Mouse (Mus musculus) cerebellum, adult 9-10 months (tissue): Measurements from ENCODE around the gene Il34.
"Not testable (repeated sequence)": the region's sequence is repeated elsewhere in the genome, so short reads cannot be mapped to it uniquely, and the experiment has no call there.

Source experiments
- DNase-seq: peaks from one replicate; pipeline ENCODE4 v3.0.0; 2022

The Il34 gene

DNA sequence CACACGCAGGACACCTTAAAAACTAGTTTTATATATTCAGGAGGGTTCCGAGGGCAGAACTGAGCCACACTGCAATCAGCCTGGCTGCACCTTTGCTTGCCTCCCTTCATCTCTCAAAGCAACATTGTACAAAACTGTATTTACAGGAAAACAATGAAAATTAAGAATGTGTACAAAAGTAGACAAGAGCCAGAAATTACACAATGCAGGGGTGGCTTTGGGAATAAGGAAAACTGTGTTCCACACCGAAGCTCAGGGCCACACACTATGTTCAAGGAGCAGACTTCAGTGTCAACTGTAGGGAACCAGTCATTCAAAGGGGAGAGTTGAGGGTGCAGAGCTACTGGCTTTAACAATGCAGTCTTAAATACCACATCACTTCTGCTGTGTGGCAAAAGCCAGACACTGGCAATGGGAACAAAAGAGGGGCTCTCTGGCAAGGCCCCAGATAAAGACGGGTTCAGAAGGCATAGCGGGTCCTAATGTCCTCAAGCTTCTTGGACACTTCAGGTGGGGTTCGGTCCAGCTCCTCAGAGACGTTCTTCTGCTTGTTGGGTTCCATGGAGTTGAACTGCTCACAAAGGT, 4.8 kb upstream of the Il34 start:
- no peak for DNase-seq

- DNase-seq = no peak
These were observed 4.1 kb upstream of the Il34 start for GRCm38 (mm10) chr8:110809831-110810230.

DNA sequence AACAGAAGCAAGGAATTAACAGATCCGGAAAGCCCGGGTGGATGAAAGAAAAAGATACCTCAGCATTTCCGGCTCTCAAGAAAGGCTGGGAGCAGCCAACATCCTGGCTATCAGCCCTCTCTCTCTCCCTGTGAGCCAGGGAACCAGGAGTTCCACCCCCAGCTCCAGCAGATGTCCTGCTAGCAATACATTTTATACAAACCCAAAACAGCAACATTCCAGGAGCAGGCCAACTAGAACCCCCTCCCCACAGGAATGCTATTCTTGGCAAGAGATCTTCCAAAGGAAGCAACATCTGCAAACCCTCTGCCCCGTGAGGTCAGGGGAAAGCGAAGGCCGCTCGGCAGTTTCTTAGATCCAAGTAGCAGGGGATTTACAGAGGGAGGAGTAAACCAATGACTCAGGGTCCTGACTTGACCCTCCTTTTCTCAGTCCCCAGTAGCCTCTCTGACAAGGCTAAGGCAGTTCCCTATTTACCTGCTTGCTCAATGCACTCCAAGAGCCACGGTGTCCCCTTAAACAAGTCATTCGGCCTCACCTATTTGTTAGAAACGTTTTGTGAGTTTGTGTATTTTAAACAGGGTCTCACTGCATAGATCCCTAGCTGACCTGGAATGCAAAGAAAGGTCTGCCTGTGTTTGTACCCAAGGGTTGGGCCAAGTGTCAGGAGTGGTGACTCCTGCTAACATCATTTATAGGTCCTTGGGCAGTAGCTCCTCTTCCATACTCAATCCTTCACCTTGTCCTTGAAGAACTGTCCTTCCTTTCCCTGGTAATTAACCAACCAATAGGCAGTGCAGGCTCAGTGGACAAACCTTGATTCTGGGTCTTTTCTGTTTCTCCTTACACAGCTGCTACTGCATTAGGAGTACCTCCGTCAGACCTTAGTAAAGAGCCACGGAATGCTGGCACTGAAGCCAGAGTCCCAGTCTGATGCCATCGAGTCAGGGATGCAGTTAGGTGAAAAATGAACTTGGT, 3.1 kb upstream of the Il34 start:
- DNase-seq = no peak

DNA sequence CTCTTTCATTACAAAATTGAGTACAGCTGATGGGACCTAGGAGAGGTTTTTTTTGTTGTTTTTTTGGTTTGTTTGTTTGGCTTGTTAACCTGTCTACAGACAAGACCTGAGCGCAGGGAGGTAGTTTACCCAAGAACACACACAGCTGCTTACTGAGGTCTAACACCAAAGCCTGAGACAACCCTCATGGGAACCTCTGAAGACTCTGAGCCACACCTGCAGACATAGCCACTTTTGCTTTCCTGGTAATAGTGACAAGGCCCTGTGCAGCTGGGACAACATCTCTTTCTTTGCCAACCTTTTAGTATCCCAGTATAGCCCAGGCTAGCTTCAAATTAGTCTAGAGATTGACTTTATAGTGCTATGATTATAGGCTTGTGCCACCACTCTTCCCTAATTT, 422 bp upstream of the Il34 start:
- no peak for DNase-seq

- DNase-seq = no peak
These were observed 754 bp downstream of the Il34 start for GRCm38 (mm10) chr8:110804825-110805514.

GRCm38 (mm10) chr8:110803856-110804255, 1.9 kb downstream of the Il34 start:
- DNase-seq = no peak

GRCm38 (mm10) chr8:110802988-110803387, 2.7 kb downstream of the Il34 start:
- no peak for DNase-seq

DNA sequence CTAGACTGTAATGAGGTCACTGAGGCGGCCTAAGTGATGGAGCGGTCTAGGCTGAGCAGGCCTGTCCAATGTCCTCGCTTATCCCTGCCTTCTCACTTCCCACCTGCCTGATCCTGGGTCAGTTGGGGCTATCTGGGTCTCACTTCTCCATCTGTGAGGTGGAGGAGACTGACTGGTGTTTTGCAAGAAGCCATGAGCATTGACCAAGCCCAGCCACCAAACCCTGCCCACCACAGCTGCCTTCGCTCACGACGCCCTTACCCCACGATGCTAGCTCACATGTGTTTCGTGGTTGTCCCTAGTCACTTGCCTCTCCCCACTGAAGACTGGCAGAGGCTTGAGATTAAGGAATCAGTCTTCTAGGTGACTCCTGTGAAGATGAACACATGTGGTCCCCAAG, 8.6 kb downstream of the Il34 start:
- DNase-seq = no peak

- no peak for DNase-seq
These were observed 11.3 kb downstream of the Il34 start for GRCm38 (mm10) chr8:110794363-110794965.

GRCm38 (mm10) chr8:110793936-110794335, 11.8 kb downstream of the Il34 start:
- DNase-seq = no peak

DNA sequence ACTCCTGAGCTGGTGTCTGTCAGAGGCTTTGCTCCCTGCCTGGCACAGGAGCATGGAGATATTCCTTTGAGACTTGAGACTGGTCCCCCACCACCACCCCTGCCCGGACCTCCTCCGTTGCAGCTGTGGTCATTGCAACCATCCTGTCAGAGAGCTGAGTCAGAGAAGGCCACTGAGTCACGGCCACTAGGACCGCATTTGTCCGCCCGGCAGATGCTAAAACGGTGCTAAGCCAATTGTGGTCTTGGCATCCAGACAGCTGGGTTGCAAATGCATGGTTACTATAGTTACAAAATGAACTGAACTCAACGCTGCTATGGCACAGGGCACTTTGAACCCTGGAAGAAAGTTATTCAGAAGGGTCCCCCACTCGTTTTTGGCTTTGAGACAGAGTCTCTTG, 12.2 kb downstream of the Il34 start:
- no peak for DNase-seq

DNA sequence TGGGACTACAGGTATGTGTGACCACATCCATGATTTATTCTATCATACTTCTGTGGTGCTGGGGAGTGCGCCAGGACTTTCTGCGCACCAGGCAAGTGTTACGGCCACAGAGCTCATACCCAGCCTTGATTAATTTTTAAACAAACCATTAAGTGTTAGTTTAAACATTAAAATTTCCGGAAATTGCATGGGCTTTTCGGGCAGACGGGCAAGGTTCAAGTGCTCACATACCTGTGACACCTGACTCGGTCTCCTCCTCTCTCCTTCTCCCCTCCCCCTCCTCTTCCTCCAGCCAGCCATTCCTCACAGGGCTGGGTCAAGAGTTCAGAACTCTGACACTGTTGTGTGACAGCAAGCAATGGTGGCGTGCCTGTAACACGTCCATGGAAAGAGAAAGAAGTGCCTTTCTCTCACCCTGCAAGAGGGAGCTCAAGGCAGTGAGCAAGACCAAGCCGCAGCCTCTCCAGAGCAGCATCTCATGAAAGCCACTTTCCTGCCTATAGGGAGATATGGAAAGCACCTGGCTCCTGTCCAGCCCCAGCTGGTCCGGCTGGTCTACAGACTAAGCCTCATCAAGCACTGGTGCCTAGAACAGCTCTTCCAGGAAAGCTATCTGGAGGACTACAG, 13.0 kb downstream of the Il34 start:
- DNase-seq = no peak

DNA sequence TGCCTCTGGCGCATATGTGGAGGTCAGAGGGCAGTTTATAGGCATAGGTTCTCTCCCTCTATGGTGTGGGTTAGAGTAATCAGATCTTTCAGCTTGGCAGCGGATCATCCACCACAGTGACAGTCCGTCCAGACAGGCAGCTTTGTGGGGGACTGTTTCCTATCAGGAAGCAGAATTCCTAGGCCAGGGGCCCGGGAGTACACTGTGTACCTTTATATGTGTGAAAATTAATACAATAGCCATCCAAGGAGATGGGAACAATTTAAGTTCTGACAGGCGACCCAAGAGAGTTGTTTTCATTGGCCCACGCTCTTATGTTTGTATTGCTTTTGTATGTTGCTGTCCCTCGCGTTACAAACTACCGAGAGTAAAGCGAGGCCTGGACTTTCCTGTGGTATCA, 14.6 kb downstream of the Il34 start:
- no peak for DNase-seq

GRCm38 (mm10) chr8:110790270-110790669, 15.5 kb downstream of the Il34 start:
- DNase-seq = no peak

DNA sequence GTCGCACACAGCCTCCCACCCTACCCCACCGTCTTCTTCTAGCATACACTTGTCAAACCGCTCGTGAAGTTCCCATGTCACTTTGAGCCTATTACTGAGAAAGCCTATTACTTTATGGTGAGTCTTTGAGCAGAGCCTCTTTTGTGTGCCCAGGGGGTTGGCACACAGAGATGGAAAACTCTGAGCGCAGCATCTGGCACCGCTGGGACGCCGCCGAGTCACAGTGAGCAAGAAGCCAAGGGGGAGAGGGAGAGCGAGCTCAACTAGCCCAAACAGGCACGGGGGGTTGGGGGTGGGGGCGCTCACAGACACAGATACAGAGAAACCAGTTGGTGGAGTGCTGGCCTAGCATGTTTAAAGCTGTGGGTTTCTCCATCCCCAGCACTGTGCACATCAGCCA, 16.2 kb downstream of the Il34 start:
- no peak for DNase-seq

DNA sequence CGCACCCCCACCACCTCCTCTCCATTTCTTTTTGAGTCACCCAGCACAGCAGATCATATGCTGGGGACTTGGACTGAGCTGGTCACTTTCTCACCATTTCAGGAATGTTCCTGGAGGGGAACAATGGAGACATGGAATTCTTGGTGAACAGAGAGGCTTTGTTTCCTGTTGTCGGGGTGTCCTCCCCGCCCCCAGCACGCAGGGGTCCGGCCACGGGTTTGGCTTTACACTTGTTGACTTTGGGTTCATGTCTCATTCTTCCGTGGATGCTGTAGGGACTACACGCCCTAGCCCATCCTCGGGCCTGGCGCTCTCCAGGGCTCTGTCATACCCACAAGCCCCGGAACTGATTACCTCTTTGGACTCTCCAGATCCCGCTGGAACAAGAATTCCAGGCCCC, 16.7 kb downstream of the Il34 start:
- no peak for DNase-seq

GRCm38 (mm10) chr8:110787411-110787954, 18.2 kb downstream of the Il34 start:
- no peak for DNase-seq

DNA sequence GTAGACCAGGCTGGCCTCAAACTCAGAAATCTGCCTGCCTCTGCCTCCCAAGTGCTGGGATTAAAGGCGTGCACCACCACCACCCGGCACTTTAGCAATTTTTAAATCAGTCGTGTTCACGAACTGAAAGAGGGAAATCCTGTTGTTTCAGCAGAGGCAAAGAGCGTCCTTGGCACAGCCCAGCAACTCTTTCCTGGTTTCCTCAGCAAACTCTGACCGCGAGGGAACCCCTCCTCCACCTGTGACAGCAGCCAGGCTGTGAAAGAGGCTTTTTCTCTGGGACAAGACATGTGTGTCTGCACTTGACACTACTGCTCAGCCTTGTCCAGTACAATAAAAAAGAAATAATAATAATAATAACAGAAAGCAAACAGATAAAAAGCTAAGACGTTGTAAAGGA, 18.8 kb downstream of the Il34 start:
- DNase-seq = no peak

DNA sequence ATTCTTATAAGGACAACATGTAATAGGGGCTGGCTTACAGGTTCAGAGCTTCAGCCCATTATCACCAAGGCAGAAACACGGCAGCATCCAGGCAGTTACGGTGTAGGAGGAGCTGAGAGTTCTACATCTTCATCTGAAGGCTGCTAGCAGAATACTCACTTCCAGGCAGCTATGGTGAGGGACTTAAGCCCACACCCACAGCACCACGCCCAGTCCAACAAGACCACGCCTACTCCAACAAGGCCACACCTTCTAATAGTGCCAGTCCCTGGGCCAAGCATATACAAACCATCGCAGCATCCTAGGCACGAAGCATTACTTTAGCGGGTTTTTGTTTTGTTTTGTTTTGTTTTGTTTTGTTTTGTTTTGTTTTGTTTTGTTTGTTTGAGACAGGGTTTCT, 19.2 kb downstream of the Il34 start:
- DNase-seq = not testable (repeated sequence)

- DNase-seq = no peak
These were observed 20.4 kb downstream of the Il34 start for GRCm38 (mm10) chr8:110785366-110785765.

DNA sequence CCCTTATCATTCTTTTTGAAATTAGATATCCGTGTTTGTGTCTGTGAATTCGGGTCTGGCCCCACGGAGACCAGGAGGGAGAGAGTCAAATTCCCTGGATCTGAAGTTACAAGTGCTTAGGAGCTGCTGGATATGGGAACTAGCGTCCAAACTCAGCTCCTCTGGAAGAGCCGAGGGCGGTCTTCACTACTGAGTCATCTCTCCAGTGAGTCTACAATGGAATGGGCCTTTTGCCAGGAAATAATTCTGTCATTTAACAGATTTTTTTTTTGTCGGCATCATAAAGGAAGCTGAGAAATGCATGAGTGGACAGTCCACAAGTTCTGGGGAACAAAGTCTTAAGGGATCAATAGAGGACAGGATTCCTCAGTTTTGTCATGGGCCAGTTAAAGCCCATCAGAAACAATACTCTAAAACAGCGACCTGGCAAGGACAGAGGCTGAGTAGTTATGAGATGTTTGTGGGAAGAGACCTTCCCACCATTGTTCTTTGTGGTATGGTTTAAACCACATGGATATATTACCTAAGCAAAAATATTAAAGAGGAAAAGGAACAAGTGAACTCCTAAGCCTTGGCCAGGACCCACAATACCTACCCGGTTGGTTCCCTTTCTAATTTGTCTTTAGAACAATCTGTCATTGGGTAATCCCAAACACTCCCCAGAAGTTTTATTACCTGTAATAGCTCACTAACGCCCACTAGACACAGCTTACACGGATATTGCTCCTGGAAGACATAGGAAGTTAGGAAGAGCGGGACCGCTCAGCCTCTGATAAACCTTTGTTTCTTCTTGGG, 25.6 kb downstream of the Il34 start:
- DNase-seq = no peak

DNA sequence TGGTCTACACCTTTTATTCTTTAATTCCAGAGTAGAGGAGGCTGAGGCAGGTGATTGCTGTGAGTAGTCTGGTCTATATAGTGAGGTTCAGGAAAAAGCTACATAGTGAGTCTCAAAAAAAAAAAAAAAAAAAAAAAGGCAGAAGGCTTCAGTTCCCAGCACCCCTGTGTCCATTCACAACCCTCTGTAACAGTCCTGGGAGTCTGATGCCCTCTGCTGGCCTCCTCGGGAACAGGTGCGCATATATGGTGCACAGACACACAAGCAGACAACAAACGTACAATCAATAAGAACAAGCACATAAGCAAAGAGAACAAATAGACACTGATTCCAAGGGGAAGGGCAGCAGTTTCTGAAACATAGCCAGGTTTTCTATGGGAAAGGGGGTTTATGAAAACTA, 29.4 kb downstream of the Il34 start:
- no peak for DNase-seq
